Mouse (Mus musculus): ENCODE data around the gene Mtf1. TPM values are rescaled to one million over a fixed set of nuclear protein-coding genes. Genes with fewer than 3 reads are reported as not detected.
A peak's percentile ranks its signal among the peaks of the same experiment; 100 is the strongest.

Mtf1 gene
- polyA plus RNA-seq, 1 experiment from 2014 or later = 13.2 TPM

DNA sequence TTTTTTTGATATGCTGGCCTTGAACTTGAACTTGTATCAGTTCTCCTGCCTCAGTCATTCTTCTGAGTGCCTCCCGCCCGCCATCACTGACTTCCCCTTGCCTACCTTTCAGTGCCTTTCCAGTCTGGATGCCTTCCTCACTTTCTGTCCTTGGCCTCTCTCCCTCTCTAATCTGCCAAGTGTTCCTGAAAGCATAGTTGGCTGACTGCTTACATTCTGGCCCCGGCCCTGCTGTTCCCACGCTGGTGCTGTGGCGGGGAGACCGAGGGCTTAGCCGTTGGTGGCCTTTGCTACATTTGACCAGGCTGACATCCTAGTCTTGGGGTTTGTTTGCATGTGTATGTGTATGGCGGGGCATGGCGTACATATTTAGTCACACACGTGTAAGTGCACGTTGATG is 14.0 kb downstream of the Mtf1 start:
- Histone ChIP-seq H3K36me3 (ENCODE audit: inconsistent target) (peaks cover 14% of the 10 kb centered on the region; the same call in 1 of the 2 replicates), H3K79me2 (ENCODE audit: inconsistent target) (peaks cover 95% of the 10 kb centered on the region), H3K4me3 (ENCODE audit: inconsistent target) (no peak overlapping the region), H3K27ac (no peak overlapping the region)
- 98% methylated on average over 11 of the region's 11 CpGs for WGBS (ENCODE audit: missing documents)

DNA sequence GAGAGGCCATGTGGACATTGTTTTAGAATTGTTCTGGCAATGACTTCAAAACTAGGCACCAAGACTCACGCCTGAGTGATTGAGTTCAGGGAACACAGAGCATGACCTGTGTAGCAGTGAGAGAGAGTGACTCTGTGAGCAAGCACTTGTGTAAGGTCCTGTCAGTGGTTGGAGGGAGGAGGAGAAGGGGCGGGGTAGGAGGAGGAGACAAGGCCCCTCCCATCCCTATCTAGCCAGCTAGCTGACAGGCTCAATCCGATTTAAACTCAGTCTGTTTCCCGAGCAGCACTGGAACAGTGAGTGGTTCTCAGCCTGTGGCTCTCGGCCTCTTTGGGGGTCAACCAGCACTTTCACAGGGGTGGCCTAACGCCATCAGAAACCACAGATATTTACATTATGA is 15.9 kb downstream of the Mtf1 start:
- WGBS (ENCODE audit: missing documents) = 63% methylated on average over 6 of the region's 6 CpGs
- Histone ChIP-seq H3K27ac (no peak overlapping the region), H3K79me2 (ENCODE audit: inconsistent target) (peaks cover 76% of the 10 kb centered on the region), H3K36me3 (ENCODE audit: inconsistent target) (peaks cover 29% of the 10 kb centered on the region; the same call in 1 of the 2 replicates), H3K4me3 (ENCODE audit: inconsistent target) (no peak overlapping the region)

DNA sequence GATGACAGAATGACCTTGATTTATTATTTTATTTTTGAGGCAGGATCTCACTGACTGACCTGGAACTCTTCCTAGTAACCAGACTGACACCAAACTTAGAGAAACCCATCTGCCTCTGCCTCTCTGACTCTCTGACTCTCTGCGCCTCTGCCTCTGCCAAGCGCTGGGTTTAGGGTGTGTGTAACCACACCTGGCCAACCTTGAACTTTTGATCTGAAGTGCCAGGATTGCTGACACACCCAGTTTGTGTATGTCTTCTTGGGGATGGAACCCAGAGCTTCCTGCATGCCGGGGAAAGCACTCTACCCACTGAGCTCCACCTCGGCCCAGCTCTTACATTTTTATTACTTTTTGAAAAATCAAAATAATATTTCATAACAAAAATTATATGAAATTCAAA is 16.9 kb downstream of the Mtf1 start:
- WGBS (ENCODE audit: missing documents) = 92% methylated on average over 4 of the region's 4 CpGs
- H3K36me3 ChIP-seq (ENCODE audit: inconsistent target) = peaks cover 39% of the 10 kb centered on the region; the same call in 1 of the 2 replicates

DNA sequence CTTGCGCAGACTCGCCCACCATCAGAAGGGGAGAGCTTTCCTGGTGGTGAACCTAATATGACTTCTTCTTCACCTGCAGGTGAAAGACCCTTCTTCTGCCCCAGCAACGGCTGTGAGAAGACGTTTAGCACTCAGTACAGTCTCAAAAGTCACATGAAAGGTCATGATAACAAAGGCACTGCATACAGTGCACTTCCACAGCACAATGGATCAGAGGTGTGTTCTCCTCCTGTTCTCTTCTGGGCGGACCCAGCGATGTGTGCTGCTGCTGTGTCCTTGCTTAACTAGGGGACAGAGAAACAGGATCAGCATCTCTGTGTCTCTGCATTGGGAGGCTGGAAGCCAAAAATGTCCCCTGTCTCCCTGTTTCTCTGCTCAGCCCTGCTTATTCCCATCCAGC is 23.1 kb downstream of the Mtf1 start:
- Histone ChIP-seq H3K4me3 (ENCODE audit: inconsistent target) (no peak overlapping the region), H3K27ac (no peak overlapping the region), H3K36me3 (ENCODE audit: inconsistent target) (peaks cover 72% of the 10 kb centered on the region), H3K79me2 (ENCODE audit: inconsistent target) (peaks cover 6% of the 10 kb centered on the region; the same call in 1 of the 2 replicates)
- WGBS (ENCODE audit: missing documents) = 96% methylated on average over 6 of the region's 6 CpGs

More for the DNA sequence above, 16.9 kb downstream of the Mtf1 start:
- Histone ChIP-seq H3K27ac (no peak overlapping the region), H3K4me3 (ENCODE audit: inconsistent target) (no peak overlapping the region), H3K79me2 (ENCODE audit: inconsistent target) (peaks cover 66% of the 10 kb centered on the region)

DNA sequence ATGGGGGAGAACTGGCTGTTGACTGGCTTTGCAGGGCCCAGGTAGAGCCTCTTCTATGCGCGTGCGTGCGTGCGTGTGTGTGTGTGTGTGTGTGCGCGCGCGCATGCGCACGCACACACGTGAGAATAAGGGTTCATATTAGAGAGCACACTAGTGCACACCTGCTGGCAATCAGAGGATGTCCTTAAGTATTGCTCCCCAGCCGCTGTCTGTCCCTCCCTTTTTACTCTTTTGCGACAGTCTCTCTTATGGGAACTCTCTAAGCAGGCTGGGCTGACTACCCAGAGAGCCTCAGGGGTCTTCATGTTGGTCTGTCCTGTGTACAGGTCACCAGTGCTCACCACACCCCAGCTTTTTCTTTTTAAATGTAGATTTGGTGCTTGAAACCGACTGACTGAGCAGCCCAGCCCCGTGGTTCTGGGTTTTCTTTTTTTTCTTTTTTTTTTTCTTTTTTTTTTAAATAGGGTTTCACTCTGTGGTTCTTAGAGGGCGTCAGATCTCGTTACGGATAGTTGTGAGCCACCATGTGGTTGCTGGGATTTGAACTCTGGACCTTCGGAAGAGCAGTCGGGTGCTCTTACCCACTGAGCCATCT is 23.6 kb downstream of the Mtf1 start:
- WGBS (ENCODE audit: missing documents) = 97% methylated on average over 17 of the region's 21 CpGs
- H3K27ac ChIP-seq = no peak overlapping the region
- H3K36me3 ChIP-seq (ENCODE audit: inconsistent target) = peaks cover 70% of the 10 kb centered on the region
- H3K79me2 ChIP-seq (ENCODE audit: inconsistent target) = peaks cover under 1% of the 10 kb centered on the region; the same call in 1 of the 2 replicates
- H3K4me3 ChIP-seq (ENCODE audit: inconsistent target) = no peak overlapping the region

DNA sequence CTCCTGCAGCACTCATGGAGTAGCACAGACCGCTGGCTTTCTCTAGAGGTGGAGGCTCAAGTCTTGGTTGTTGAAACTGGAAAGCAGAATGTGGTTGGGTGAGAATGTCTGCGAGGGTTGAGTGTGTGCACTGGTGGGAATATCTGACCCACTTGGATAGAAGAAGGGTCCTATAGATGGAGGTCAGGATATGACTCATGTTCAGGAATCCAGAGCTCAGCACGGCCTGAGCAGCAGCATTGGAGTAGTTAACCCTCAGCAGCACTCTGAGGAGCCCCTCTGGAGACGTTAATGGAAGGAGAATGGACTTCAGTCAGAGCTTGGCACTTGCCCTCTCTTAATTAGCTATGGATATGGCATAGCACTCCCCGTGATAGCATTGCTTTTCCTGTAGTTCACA is 27.8 kb downstream of the Mtf1 start:
- no peak overlapping the region for H3K4me3 ChIP-seq (ENCODE audit: inconsistent target)
- 83% methylated on average over 5 of the region's 5 CpGs for WGBS (ENCODE audit: missing documents)
- peaks cover 59% of the 10 kb centered on the region for H3K36me3 ChIP-seq (ENCODE audit: inconsistent target)
- no peaks in the 10 kb centered on the region for H3K79me2 ChIP-seq (ENCODE audit: inconsistent target)
- H3K27ac ChIP-seq = no peak overlapping the region

DNA sequence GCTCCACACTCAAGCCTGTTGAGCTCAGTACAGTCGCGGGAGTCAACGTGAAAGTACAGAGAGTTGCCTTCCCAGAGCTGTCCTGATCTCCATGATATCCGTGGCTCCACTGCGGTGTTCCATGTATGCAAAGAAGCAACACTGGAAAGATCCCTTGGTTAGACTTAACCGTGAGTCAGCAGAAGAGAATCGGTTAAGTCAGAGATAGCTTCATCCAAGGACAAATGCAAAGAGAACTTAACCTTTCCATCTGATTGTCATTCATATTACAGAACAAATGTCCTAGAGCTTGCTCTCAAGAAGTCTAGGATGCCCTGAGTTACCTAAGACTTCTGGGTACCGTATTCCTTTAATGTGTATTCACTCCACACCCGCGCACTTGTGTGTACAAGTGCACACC is 30.9 kb downstream of the Mtf1 start:
- H3K4me3 ChIP-seq (ENCODE audit: inconsistent target) = no peak overlapping the region
- no peak overlapping the region for H3K27ac ChIP-seq
- peaks cover 53% of the 10 kb centered on the region for H3K36me3 ChIP-seq (ENCODE audit: inconsistent target)
- H3K79me2 ChIP-seq (ENCODE audit: inconsistent target) = no peaks in the 10 kb centered on the region
- WGBS (ENCODE audit: missing documents) = 92% methylated on average over 10 of the region's 10 CpGs

DNA sequence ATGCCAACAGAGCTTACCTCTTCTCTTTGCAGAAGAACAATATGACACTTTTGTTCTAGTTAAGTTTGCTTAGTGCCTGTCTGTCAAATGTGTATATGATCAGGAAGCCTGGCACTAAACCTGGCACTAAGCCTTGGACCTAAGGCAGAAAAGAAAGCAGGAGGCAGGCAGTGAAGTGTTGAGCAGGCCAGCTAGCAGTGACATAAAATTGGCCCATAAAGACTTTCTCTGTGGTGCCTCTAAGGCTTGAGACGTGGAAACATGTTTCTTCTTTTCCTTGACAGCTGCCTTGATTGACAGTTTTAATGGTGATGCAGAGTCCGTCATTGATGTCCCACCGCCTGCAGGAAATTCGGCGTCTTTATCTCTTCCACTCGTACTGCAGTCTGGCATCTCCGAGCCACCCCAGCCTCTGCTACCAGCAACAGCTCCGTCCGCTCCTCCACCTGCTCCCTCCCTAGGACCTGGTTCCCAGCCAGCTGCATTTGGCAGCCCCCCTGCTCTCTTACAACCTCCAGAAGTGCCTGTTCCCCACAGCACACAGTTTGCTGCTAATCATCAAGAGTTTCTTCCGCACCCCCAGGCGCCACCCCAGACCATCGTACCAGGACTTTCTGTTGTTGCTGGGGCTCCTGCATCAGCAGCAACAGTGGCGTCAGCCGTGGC is 36.3 kb downstream of the Mtf1 start:
- peaks cover 55% of the 10 kb centered on the region; the same call in 1 of the 2 replicates for H3K36me3 ChIP-seq (ENCODE audit: inconsistent target)
- 95% methylated on average over 14 of the region's 14 CpGs for WGBS (ENCODE audit: missing documents)
- H3K27ac ChIP-seq = no peak overlapping the region
- no peak overlapping the region for H3K4me3 ChIP-seq (ENCODE audit: inconsistent target)
- no peaks in the 10 kb centered on the region for H3K79me2 ChIP-seq (ENCODE audit: inconsistent target)

DNA sequence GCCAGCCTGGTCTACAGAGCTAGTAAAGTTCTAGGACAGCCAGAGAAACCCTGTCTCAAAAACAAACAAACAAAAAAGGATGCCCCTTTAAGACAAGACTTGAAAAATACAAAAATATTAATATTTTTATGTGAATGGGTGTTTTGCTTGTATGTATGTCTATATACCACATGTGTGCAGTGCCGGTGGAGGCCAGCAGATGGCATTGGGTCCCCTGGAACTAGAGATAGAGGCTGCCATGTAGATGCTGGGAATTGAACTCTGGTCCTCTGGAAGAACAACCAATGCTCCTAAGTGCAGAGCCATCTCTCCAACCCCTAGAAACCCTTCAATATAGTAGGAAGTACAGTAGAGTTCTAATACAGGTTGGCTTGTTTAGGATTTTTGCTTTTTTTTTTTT is 39.1 kb downstream of the Mtf1 start:
- Histone ChIP-seq H3K27ac (no peak overlapping the region), H3K36me3 (ENCODE audit: inconsistent target) (peaks cover 45% of the 10 kb centered on the region; the same call in 1 of the 2 replicates), H3K79me2 (ENCODE audit: inconsistent target) (no peaks in the 10 kb centered on the region), H3K4me3 (ENCODE audit: inconsistent target) (no peak overlapping the region)
- 100% methylated on average over 1 of the region's 1 CpGs for WGBS (ENCODE audit: missing documents)

DNA sequence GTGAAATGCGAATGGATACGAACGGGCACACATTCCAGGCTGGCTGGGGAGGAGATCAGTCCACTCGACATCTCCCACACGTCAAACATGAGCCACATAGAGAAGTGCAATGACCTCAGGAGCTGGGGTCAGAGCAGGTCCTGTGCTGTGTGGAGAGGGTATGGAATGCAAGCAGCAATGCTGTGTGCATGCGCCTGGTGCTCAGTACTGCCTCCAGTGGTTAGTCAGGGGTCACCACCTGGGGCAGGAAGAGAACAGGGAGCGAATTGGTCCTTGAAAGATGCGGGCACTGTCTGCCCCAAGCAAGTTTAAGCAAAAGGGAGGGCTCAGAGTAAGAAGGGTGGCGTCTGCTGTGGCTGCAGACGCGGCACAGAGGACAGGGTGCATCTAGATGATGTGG is 41.6 kb downstream of the Mtf1 start:
- Histone ChIP-seq H3K27ac (no peak overlapping the region), H3K79me2 (ENCODE audit: inconsistent target) (no peaks in the 10 kb centered on the region), H3K4me3 (ENCODE audit: inconsistent target) (no peak overlapping the region), H3K36me3 (ENCODE audit: inconsistent target) (peaks cover 28% of the 10 kb centered on the region; the same call in 1 of the 2 replicates)
- 84% methylated on average over 11 of the region's 11 CpGs for WGBS (ENCODE audit: missing documents)

DNA sequence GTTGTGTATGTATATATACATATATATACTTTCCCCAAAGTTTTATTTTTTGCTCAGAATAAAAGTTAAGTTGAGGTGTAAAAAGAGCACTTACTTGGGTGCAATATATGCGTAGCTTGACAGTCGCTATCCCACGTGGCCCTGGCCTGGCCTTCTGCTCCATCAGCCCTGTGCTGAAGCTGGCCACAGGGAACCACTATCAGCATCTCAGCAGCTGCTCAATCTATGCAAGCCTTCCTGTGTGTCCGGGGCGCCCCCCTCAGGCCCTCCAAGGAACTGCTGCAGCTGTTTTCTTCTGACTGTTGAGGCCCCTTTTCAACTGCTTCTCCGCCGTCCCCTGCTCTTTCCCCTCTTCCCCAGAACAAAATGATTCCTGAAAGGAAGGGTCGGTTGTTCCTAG is 45.7 kb downstream of the Mtf1 start:
- whole genome bisulfite sequencing (ENCODE audit: missing documents) = 8% methylated on average over 8 of the region's 8 CpGs
- Histone ChIP-seq H3K79me2 (ENCODE audit: inconsistent target) (peaks cover 15% of the 10 kb centered on the region), H3K27ac (no peak overlapping the region), H3K4me3 (ENCODE audit: inconsistent target) (no peak overlapping the region), H3K36me3 (ENCODE audit: inconsistent target) (0 out of 2 replicates have a peak, but pooled peaks cover under 1% of the 10 kb centered on the region)

DNA sequence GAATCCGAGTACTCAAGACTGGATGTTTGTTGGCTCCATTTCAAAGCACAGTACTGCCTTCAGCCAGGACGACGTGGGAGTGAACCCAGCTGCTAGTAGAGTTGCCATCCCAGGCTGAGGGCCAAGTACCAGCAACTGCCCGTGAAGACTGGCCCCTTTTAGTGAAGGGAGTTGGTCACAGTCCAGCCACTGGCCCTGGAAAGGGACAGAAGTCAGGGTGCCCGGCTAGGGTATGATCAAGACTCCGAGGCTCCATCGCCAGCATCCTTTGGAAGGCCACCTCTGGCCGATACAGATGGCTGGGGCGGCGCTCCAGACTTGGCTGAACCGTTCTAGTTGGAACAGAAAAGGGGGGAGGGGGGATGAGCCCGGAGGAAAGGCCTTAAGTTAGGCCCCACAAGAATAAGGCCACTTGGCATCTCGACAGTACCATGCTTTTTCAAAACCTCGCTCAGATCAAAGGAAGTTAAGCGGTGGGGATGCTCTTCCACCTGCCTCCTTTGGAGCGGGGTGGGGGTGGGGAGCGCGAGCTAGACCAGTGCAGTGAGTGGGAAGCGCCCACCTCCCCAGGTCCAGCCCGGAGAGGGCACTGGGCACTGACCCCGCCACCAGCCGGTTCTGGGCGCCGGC is 47.8 kb downstream of the Mtf1 start:
- WGBS (ENCODE audit: missing documents) = 20% methylated on average over 24 of the region's 24 CpGs
- Histone ChIP-seq H3K36me3 (ENCODE audit: inconsistent target) (peaks cover 16% of the 10 kb centered on the region), H3K27ac (no peak overlapping the region), H3K79me2 (ENCODE audit: inconsistent target) (peaks cover 34% of the 10 kb centered on the region), H3K4me3 (ENCODE audit: inconsistent target) (peak overlapping the region; percentile 30)

DNA sequence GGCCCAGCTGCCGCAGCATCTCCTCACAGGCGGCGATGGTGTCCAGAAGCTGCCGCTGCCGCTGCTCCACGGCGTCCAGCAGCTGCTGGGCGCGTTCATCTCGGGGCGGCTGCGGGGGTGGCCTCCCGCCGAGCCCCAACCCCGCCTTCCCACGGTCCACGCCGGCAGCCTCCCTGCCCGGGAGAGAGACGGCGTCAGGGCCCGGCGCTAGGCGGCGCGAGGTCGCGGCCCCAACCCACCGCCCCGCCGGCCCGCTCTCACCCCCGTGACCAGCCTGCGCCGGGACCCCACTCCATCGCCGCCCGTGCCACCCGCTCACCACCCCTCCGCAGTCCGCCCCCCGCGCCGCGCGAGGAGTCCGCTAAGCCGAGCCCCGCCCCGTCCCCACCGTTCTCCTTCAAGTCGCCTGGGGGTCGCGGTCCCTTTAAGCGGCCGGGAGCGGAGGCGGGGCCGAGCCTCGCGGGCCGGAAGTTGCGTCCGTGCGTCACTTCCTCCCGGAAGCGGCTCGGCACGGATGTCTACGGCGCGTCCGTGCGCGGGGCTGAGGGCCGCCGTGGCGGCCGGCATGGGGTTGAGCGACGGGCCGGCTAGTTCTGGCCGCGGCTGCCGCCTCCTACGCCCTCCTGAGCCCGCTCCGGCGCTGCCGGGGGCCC is 48.5 kb downstream of the Mtf1 start, which contains the start of gene Yrdc:
Yrdc (plus strand) TSS at position 419 of the 653 bp plus-strand sequence.
- Histone ChIP-seq H3K4me3 (ENCODE audit: inconsistent target) (peak within 1 kb of the TSS; percentile 76), H3K36me3 (ENCODE audit: inconsistent target) (peaks cover 20% of the 10 kb centered on the region), H3K27ac (peak within 1 kb of the TSS; percentile 37), H3K79me2 (ENCODE audit: inconsistent target) (peaks cover 34% of the 10 kb centered on the region)
- WGBS (ENCODE audit: missing documents) = under 1% methylated on average over 68 of the region's 90 CpGs

DNA sequence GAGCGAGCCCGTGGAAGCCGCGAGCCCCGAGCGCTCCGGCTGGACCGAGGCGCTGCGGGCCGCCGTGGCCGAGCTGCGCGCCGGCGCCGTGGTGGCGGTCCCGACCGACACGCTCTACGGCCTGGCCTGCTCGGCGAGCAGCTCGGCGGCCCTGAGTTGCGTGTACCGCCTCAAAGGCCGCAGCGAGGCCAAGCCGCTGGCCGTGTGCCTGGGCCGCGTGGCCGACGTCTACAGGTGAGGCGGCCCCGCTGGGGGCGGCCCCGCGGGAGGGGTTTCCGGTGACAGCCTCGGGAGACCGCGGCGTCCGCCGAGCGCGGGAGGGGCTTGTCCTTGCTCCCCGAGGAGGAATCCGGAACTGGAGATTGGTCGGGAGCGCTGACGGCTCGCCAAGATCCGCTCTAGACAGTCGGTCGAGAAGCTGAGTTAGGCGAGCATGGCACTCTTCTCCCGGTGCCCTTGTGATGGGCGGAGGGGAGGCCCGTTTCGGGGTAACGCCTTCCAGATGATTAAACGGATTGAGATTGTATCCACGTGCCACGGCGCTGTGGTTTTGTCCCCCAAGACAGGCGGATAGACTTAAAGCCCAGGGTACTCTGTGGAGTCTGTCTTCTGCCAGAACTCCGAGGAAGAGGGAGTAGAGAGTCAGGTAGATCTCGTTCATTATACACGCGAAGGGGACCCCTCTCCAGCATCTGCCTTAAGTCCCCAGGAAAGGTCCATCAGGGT is 49.2 kb downstream of the Mtf1 start, which contains the start of gene 1110065P20Rik:
1110065P20Rik (minus strand) TSS at position 264 of the 726 bp plus-strand sequence.
- H3K36me3 ChIP-seq (ENCODE audit: inconsistent target) = peaks cover 28% of the 10 kb centered on the region
- H3K27ac ChIP-seq = peak within 1 kb of the TSS; percentile 37
- peaks cover 34% of the 10 kb centered on the region for H3K79me2 ChIP-seq (ENCODE audit: inconsistent target)
- 1% methylated on average over 68 of the region's 75 CpGs for WGBS (ENCODE audit: missing documents)
- H3K4me3 ChIP-seq (ENCODE audit: inconsistent target) = peak within 1 kb of the TSS; percentile 76
